Mouse (Mus musculus): ENCODE measurements around the gene Spats1. TPM values are rescaled to one million over a fixed set of nuclear protein-coding genes. Genes with fewer than 3 reads are reported as not detected.
"Not testable (repeated sequence)": the region's sequence is repeated elsewhere in the genome, so short reads cannot be mapped to it uniquely, and the experiment has no call there.

The Spats1 gene
- polyA plus RNA-seq, 1 experiment from 2014 or later, result 1.8 TPM

- H3K27ac ChIP-seq (replicated peaks), result no peak overlapping the region
- no peaks in the 10 kb centered on the region for H3K27me3 ChIP-seq
- no peak overlapping the region for H3K4me2 ChIP-seq
- no peak overlapping the region for H3K9ac ChIP-seq
- 94% methylated on average over 8 of the region's 8 CpGs for WGBS
- ATAC-seq (ENCODE audit: low FRiP score, low read depth), result no peak
- no peak overlapping the region for H3K4me3 ChIP-seq
- H3K9me3 ChIP-seq, result no peaks in the 10 kb centered on the region
- peaks cover 6% of the 10 kb centered on the region for H3K4me1 ChIP-seq (replicated peaks)
- H3K36me3 ChIP-seq, result no peaks in the 10 kb centered on the region
Observed at GRCm38 (mm10) chr17:45459062-45459461, 16.2 kb downstream of the Spats1 start.

GRCm38 (mm10) chr17:45458516-45458915 lies 16.7 kb downstream of the Spats1 start:
- Histone ChIP-seq H3K27ac (replicated peaks) (no peak overlapping the region), H3K4me1 (replicated peaks) (peaks cover 6% of the 10 kb centered on the region), H3K27me3 (no peaks in the 10 kb centered on the region), H3K4me3 (no peak overlapping the region), H3K9ac (no peak overlapping the region), H3K4me2 (no peak overlapping the region), H3K36me3 (no peaks in the 10 kb centered on the region), H3K9me3 (no peaks in the 10 kb centered on the region)
- no peak for ATAC-seq (ENCODE audit: low FRiP score, low read depth)
- WGBS, result 84% methylated on average over 4 of the region's 4 CpGs

- no peak for ATAC-seq (ENCODE audit: low FRiP score, low read depth)
- Histone ChIP-seq H3K9ac (no peak overlapping the region), H3K4me3 (no peak overlapping the region), H3K4me1 (replicated peaks) (peaks cover 6% of the 10 kb centered on the region), H3K9me3 (no peaks in the 10 kb centered on the region), H3K36me3 (no peaks in the 10 kb centered on the region), H3K27me3 (no peaks in the 10 kb centered on the region), H3K27ac (replicated peaks) (peak overlapping the region; percentile 37; the same call in 1 of the 2 replicates), H3K4me2 (no peak overlapping the region)
- 91% methylated on average over 5 of the region's 5 CpGs for WGBS
Observed at GRCm38 (mm10) chr17:45457487-45457886, 17.7 kb downstream of the Spats1 start.

GRCm38 (mm10) chr17:45456260-45457152 lies 18.7 kb downstream of the Spats1 start:
- no peak for ATAC-seq (ENCODE audit: low FRiP score, low read depth)
- Histone ChIP-seq H3K27me3 (no peaks in the 10 kb centered on the region), H3K4me3 (no peak overlapping the region), H3K4me2 (peak overlapping the region; percentile 2; the same call in 1 of the 2 replicates), H3K36me3 (no peaks in the 10 kb centered on the region), H3K27ac (replicated peaks) (peak overlapping the region; percentile 37), H3K4me1 (replicated peaks) (peaks cover 6% of the 10 kb centered on the region), H3K9me3 (no peaks in the 10 kb centered on the region), H3K9ac (no peak overlapping the region)
- WGBS, result 31% methylated on average over 13 of the region's 13 CpGs

GRCm38 (mm10) chr17:45455783-45456182 lies 19.4 kb downstream of the Spats1 start:
- H3K4me1 ChIP-seq (replicated peaks); H3K9me3 ChIP-seq; ATAC-seq (ENCODE audit: low FRiP score, low read depth); H3K4me3 ChIP-seq; H3K4me2 ChIP-seq; H3K9ac ChIP-seq; H3K36me3 ChIP-seq; H3K27me3 ChIP-seq: not testable (repeated sequence)
- H3K27ac ChIP-seq (replicated peaks), result peak overlapping the region; percentile 37; the same call in 1 of the 2 replicates
- WGBS, result 87% methylated on average over 9 of the region's 9 CpGs

- Histone ChIP-seq H3K36me3 (no peaks in the 10 kb centered on the region), H3K4me2 (no peak overlapping the region), H3K9me3 (no peaks in the 10 kb centered on the region), H3K9ac (no peak overlapping the region), H3K27ac (replicated peaks) (no peak overlapping the region), H3K27me3 (no peaks in the 10 kb centered on the region), H3K4me3 (no peak overlapping the region), H3K4me1 (replicated peaks) (peaks cover 6% of the 10 kb centered on the region)
- no peak for ATAC-seq (ENCODE audit: low FRiP score, low read depth)
- 93% methylated on average over 2 of the region's 2 CpGs for WGBS
Observed at GRCm38 (mm10) chr17:45454794-45455193, 20.4 kb downstream of the Spats1 start.

- Histone ChIP-seq H3K36me3 (no peaks in the 10 kb centered on the region), H3K4me1 (replicated peaks) (peaks cover 6% of the 10 kb centered on the region), H3K4me2 (no peak overlapping the region), H3K27ac (replicated peaks) (no peak overlapping the region), H3K9ac (no peak overlapping the region), H3K9me3 (no peaks in the 10 kb centered on the region), H3K4me3 (no peak overlapping the region), H3K27me3 (no peaks in the 10 kb centered on the region)
- 82% methylated on average over 1 of the region's 1 CpGs for WGBS
- no peak for ATAC-seq (ENCODE audit: low FRiP score, low read depth)
Observed at GRCm38 (mm10) chr17:45452271-45452670, 22.9 kb downstream of the Spats1 start.

- Histone ChIP-seq H3K36me3 (no peaks in the 10 kb centered on the region), H3K27ac (replicated peaks) (no peak overlapping the region), H3K4me2 (no peak overlapping the region), H3K9ac (no peak overlapping the region), H3K4me3 (no peak overlapping the region), H3K27me3 (no peaks in the 10 kb centered on the region), H3K9me3 (no peaks in the 10 kb centered on the region), H3K4me1 (replicated peaks) (no peaks in the 10 kb centered on the region)
- no peak for ATAC-seq (ENCODE audit: low FRiP score, low read depth)
- 99% methylated on average over 6 of the region's 6 CpGs for WGBS
Observed at GRCm38 (mm10) chr17:45450153-45450552, 25.1 kb downstream of the Spats1 start.

- Histone ChIP-seq H3K27ac (replicated peaks) (no peak overlapping the region), H3K9me3 (no peaks in the 10 kb centered on the region), H3K36me3 (no peaks in the 10 kb centered on the region), H3K27me3 (no peaks in the 10 kb centered on the region), H3K4me3 (no peak overlapping the region), H3K4me1 (replicated peaks) (no peaks in the 10 kb centered on the region), H3K9ac (no peak overlapping the region), H3K4me2 (no peak overlapping the region)
- ATAC-seq (ENCODE audit: low FRiP score, low read depth), result no peak
- WGBS, result 96% methylated on average over 8 of the region's 8 CpGs
Observed at GRCm38 (mm10) chr17:45449586-45449985, 25.6 kb downstream of the Spats1 start.

GRCm38 (mm10) chr17:45447063-45447462 lies 28.2 kb downstream of the Spats1 start:
- Histone ChIP-seq H3K9me3 (no peaks in the 10 kb centered on the region), H3K27me3 (no peaks in the 10 kb centered on the region), H3K4me1 (replicated peaks) (no peaks in the 10 kb centered on the region), H3K9ac (no peak overlapping the region), H3K36me3 (no peaks in the 10 kb centered on the region; the same call in 1 of the 2 replicates), H3K4me3 (no peak overlapping the region), H3K27ac (replicated peaks) (no peak overlapping the region), H3K4me2 (no peak overlapping the region)
- 100% methylated on average over 2 of the region's 2 CpGs for WGBS
- no peak for ATAC-seq (ENCODE audit: low FRiP score, low read depth)

GRCm38 (mm10) chr17:45445923-45446322 lies 29.3 kb downstream of the Spats1 start:
- no peak overlapping the region for H3K27ac ChIP-seq (replicated peaks)
- H3K4me3 ChIP-seq, result no peak overlapping the region
- H3K27me3 ChIP-seq, result no peaks in the 10 kb centered on the region
- 88% methylated on average over 4 of the region's 4 CpGs for WGBS
- H3K4me2 ChIP-seq, result no peak overlapping the region
- H3K9me3 ChIP-seq, result no peaks in the 10 kb centered on the region
- no peak overlapping the region for H3K9ac ChIP-seq
- ATAC-seq (ENCODE audit: low FRiP score, low read depth), result no peak
- H3K36me3 ChIP-seq, result no peaks in the 10 kb centered on the region; the same call in 1 of the 2 replicates
- H3K4me1 ChIP-seq (replicated peaks), result no peaks in the 10 kb centered on the region

GRCm38 (mm10) chr17:45434262-45434590 lies 41.0 kb downstream of the Spats1 start:
- no peaks in the 10 kb centered on the region for H3K9me3 ChIP-seq
- H3K27me3 ChIP-seq, result no peaks in the 10 kb centered on the region
- peak overlapping the region; percentile 83 for H3K4me2 ChIP-seq
- peak overlapping the region; percentile 73 for H3K9ac ChIP-seq
- no peaks in the 10 kb centered on the region for H3K36me3 ChIP-seq
- peaks cover 29% of the 10 kb centered on the region for H3K4me1 ChIP-seq (replicated peaks)
- WGBS, result 9% methylated on average over 12 of the region's 12 CpGs
- H3K4me3 ChIP-seq, result peak overlapping the region; percentile 61
- peak overlapping the region; percentile 94 for H3K27ac ChIP-seq (replicated peaks)
- no peak for ATAC-seq (ENCODE audit: low FRiP score, low read depth)

All from hindbrain, embryonic 15.5 days (tissue).